Mouse (Mus musculus) gastrocnemius, adult 2 months (tissue): ENCODE measurements around the gene Sft2d2. TPM values are rescaled to one million over a fixed set of nuclear protein-coding genes. Genes with fewer than 3 reads are reported as not detected.

ENCODE experiments used
- DNase-seq: peaks from one replicate; pipeline ENCODE4 v3.0.0; 2022
- H3K27ac ChIP-seq: fragments of 200-600 bp; 2 replicates; pipeline ENCODE4 v1.8.1; 2022; ENCODE audit warnings: mild to moderate bottlenecking
- H3K4me3 ChIP-seq: fragments of 200-600 bp; 2 replicates; pipeline ENCODE4 v1.8.1; 2022; ENCODE audit warnings: mild to moderate bottlenecking, moderate library complexity
- CTCF ChIP-seq: fragments of 200-600 bp; IDR thresholded peaks from 2 replicates; pipeline ENCODE4 v1.8.1; 2022; ENCODE audit warnings: antibody characterized with exemption, mild to moderate bottlenecking, moderate library complexity
- intact Hi-C: fragments of 180-260 bp; cut with DNase I; formaldehyde crosslinking; loops from one replicate; pipeline ENCODE4 v1.15.1; 2025
- total RNA-seq, 2 experiments: library from RNA; stranded (reverse); gene quantifications; 2 replicates each; pipeline ENCODE4 v1.2.3; 2021

Sft2d2 gene
- total RNA-seq, 2 experiments from 2014 or later, result 8.9 to 9.7 TPM

GRCm38 (mm10) chr1:165200748-165201147 is 6.5 kb upstream of the Sft2d2 start:
- no peak for DNase-seq
- H3K27ac ChIP-seq, result no peak overlapping the region
- intact Hi-C loops, result no loop called here
- no peak for TF ChIP-seq CTCF
- H3K4me3 ChIP-seq, result no peak overlapping the region

DNA sequence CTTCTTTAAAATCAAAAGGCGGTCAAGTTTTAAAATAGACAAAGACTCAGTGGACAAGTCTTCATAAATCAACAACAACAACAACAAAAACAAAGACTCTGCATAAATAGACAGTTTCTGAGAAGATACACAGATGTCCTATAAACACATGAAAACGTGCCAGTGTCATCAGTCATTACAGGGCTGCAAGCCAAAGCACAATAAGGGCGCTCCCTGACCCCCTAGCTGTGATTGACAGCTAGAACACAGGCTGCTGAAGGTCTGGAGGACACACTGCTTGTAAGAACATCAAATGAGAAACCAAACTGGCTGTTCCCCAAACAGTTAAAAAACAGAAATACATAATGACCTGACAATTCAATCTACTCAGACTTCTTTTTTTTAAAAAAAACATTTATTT is 5.4 kb upstream of the Sft2d2 start:
- intact Hi-C loops, result no loop called here
- Histone ChIP-seq H3K27ac (no peak overlapping the region), H3K4me3 (no peak overlapping the region)
- TF ChIP-seq CTCF, result no peak
- no peak for DNase-seq

DNA sequence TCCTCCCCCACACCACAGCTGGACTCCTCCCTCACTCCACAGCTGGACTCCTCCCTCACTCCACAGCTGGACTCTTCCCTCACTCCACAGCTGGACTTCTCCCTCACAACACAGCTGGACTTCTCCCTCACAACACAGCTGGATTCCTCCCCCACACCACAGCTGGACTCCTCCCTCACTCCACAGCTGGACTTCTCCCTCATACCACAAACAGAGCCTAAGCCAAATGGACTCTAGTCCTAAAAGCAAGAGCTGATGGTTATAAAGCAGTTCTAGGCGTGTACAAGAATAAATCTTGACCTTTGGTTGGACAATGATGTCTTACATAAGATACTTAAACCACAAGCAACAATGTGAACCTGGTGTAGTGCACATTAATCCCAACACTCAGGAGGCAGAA is 4.7 kb upstream of the Sft2d2 start:
- intact Hi-C loops, result no loop called here
- no peak overlapping the region for H3K27ac ChIP-seq
- TF ChIP-seq CTCF, result no peak
- no peak for DNase-seq
- H3K4me3 ChIP-seq, result no peak overlapping the region

- Histone ChIP-seq H3K4me3 (no peak overlapping the region), H3K27ac (no peak overlapping the region)
- no peak for TF ChIP-seq CTCF
- DNase-seq, result no peak
- intact Hi-C loops, result no loop called here
These were observed 3.6 kb upstream of the Sft2d2 start for GRCm38 (mm10) chr1:165197875-165198274.

- intact Hi-C loops, result loop anchor here (2.0 kb wide), 1 partner anchor 41 kb away; the partner anchor contains the start of gene Tiprl
- Histone ChIP-seq H3K4me3 (no peak overlapping the region), H3K27ac (no peak overlapping the region)
- TF ChIP-seq CTCF, result no peak
- no peak for DNase-seq
These were observed 1.2 kb upstream of the Sft2d2 start for GRCm38 (mm10) chr1:165195396-165195960.

DNA sequence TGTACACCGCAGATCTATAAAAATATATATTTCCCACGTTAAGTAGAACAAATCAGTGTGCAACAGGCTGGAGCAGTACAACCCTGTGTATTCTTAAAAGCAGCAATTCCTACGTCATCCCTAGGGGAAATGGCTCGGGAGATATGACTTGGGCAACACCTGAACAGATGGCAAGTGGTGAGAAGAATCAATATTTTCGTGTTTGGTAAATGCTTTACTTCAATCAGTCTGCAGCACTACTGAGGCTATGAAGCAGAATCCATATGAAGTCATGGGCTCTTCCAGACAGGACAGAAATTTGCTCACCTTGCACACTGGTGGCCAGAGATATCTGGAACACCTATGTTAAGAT is 400 bp upstream of the Sft2d2 start:
- Histone ChIP-seq H3K4me3 (peak overlapping the region; percentile 87), H3K27ac (peak overlapping the region; percentile 83)
- TF ChIP-seq CTCF, result no peak
- DNase-seq, result no peak
- intact Hi-C loops, result loop anchor here (2.0 kb wide), 1 partner anchor 42 kb away; the partner anchor contains the start of gene Tiprl

DNA sequence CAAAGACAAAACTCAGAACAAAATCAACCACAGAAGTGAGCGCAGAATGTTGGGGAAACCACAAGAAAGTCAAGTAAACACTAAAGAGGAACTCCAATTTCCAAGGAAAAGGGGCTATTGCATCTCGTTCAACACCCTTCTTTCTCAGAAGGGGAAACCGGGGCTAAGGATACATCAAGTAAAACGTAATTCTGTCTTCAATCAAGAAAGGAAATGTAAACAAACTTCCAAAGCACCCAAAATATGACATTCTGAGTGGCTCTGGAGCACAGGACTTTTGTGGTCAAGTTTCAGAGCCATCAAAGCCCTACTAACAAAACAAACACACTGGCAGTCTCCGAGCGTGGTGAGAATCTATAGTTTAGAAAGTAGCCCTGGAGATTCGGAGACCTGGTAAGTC is 812 bp downstream of the Sft2d2 start:
- no peak for TF ChIP-seq CTCF
- intact Hi-C loops, result no loop called here

GRCm38 (mm10) chr1:165192714-165193264 is 1.4 kb downstream of the Sft2d2 start:
- no peak for DNase-seq
- intact Hi-C loops, result no loop called here
- Histone ChIP-seq H3K4me3 (peak overlapping the region; percentile 87), H3K27ac (peak overlapping the region; percentile 83)
- TF ChIP-seq CTCF, result no peak

More for the DNA sequence above, 812 bp downstream of the Sft2d2 start:
- H3K4me3 ChIP-seq, result peak overlapping the region; percentile 87
- no peak for DNase-seq
- peak overlapping the region; percentile 83 for H3K27ac ChIP-seq

GRCm38 (mm10) chr1:165192102-165192501 is 2.1 kb downstream of the Sft2d2 start:
- intact Hi-C loops, result no loop called here
- peak overlapping the region; percentile 51 for H3K4me3 ChIP-seq

DNA sequence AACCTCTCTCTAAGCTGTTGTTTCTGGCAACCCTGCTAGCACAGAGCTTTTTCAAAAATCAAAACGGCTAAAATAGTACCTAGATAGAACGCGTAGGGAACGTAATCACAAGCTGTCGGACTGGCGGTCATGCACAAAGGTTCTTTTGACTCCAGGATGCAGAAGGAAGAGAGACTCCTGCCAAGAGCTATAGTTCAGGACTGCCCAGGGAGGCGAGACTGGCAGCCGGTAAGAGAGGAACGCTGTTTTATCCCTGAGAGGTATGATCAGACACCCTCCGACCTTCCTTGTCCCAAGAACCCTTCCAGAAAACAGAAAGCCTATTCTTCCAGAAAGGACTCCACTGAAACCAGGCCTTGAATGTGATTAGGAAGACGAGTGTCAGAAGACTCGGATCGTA is 2.6 kb downstream of the Sft2d2 start:
- peak overlapping the region; percentile 51 for H3K4me3 ChIP-seq

More at GRCm38 (mm10) chr1:165192102-165192501, 2.1 kb downstream of the Sft2d2 start:
- DNase-seq, result no peak
- no peak for TF ChIP-seq CTCF
- H3K27ac ChIP-seq, result peak overlapping the region; percentile 83

DNA sequence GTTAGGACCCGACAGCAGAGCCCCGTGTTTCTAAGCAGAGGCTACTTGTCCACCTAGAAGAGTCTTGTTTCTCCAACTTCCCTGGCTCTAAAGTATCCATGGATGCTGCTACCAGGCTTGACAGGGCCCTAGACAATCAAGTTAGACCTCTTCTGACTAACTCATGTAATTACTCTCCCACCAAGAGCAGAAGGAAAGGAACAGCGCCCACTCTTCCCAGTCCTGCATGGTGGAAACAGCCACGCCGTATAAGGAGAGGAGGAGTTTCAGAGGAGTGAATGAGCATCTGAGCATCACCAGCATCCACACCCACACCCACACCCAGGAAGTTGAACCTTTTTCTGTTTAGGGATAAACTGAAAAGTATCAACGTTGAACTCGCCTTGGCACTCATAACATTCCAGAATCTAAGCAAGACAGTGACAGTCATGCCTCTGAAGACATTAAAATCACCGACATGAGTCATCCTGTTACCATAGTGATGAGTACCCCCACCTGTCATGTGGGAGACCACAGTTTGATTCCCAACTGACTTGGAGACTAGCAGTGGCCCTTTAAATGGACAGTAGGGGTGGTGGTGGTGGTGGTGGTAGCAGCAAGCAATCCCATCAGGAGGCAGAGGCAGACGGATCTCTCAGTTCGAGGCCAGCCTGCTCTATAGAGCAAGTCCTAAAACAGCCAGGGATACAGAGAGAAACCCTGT is 3.5 kb downstream of the Sft2d2 start:
- intact Hi-C loops, result no loop called here
- Histone ChIP-seq H3K27ac (peak overlapping the region; percentile 83; the same call in 1 of the 2 replicates), H3K4me3 (no peak overlapping the region)
- no peak for TF ChIP-seq CTCF
- no peak for DNase-seq

More for the DNA sequence above, 2.6 kb downstream of the Sft2d2 start:
- intact Hi-C loops, result no loop called here
- no peak for TF ChIP-seq CTCF
- peak overlapping the region; percentile 83 for H3K27ac ChIP-seq
- no peak for DNase-seq

DNA sequence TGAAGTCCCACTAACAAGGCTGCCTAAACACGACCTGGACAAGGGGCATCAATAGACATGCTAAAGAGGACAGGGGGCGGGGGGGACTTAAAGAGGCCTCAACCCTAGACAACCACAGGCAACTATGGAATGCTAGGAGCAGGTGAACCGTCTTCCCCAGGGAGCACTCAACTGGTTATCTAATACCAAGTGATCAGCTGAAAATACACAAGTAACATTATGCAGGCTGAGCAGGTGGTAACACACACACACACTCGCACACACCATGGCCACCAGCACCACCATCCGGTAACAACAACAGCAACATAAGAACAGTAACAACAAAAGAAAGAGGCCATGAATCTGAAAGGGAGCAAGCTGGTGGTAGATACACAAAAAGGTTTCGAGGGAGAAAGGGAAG is 4.2 kb downstream of the Sft2d2 start:
- intact Hi-C loops, result no loop called here
- no peak for TF ChIP-seq CTCF
- no peak for DNase-seq
- no peak overlapping the region for H3K4me3 ChIP-seq
- no peak overlapping the region for H3K27ac ChIP-seq

DNA sequence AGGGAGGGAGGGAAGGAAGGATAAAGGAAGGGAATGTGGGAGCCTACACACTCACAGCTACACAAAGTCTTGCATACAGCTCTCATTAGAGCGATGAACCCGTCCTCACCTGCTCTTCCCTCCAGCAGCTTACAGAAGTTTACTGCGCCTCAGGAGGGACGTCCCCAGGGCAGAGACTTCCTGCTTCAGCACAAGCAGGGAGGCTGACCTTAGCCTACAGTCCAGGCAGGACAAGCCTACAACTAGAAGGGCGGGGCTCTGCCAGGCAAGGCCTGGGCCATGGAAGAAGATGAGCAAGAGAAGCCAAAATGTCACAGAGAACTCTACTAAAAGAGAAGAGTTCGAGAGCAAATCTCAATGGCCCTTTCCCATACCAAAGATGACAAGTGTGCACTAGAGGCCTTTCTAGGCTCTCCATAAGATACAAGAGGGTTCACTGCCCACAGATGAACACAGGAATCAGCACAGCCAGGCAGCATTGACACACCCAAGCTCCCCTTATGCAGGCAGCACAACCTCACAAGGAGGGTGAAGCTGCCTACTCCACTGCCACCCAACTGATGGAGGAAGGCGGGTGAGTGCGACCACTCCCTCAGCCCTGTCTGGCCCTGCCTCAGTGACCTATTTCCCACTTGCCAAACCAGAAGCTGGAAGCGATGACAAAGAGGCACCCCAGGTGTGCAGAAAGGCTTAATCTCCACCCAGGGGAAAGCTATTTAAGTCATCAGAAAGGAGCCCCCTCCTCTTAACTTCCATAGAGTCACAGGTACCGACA is 5.2 kb downstream of the Sft2d2 start:
- H3K27ac ChIP-seq, result no peak overlapping the region
- H3K4me3 ChIP-seq, result no peak overlapping the region
- intact Hi-C loops, result no loop called here
- TF ChIP-seq CTCF, result no peak
- DNase-seq, result no peak
